Mouse (Mus musculus): ENCODE results near the gene Chrna9. TPM values are rescaled to one million over a fixed set of nuclear protein-coding genes. Genes with fewer than 3 reads are reported as not detected.

Chrna9 gene
- polyA plus RNA-seq, 2 experiments: not detected

DNA sequence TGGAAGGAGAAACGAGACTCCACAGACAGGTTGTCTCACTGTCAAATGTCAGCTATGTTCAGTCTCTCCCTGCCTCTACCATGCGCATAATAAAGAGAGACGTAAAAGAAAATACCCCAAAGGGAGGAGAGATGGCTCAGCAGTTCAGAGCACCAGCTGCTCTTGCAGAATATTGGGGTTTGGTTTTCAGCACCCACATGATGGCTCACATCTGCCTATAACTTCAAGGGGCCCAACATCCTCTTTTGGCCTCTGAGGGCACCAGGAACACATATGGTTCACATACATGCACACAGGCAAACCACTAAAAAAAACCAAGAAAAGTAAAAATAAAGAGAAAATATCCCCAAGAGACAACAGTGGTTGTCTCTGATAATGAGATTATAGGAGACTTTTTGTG is 15.1 kb downstream of the Chrna9 start:
- TF ChIP-seq CTCF (IDR thresholded peaks at IDR 0.05; ENCODE audit: low read depth) (no peak), EP300 (IDR thresholded peaks at IDR 0.05; ENCODE audit: low read depth) (no peak)

DNA sequence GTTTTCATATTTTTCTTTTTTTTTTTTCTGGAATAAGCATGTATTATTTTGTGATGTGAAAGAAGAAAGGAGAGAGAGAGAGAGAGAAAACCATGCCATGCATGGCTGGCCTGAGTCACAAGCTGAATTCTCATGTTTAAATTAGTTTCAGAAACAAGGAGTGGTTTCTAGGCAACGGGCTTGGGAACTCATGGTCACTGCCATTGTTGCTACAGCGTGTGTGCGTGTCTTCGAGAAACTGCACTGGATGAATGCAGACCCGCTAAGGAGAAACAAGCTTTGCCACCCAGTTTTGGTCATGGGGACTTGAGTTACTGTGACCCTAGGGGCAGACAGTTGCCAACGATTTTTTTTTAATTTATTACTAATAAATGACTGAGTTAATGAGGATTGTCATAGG is 15.5 kb downstream of the Chrna9 start:
- ATAC-seq (ENCODE audit: insufficient read depth) (no peak), DNase-seq (ENCODE audit: low read depth in 3 of 3, low spot score in 3 of 3) (no peak)
- peaks cover 0 to under 1% of the 10 kb centered on the region in 2 experiments; a peak in 2 of 4 replicates for H3K4me1 ChIP-seq (replicated peaks; ENCODE audit: control insufficient read depth in 2 of 2, insufficient read depth in 2 of 2, low read length in 1 of 2)
- H3K4me2 ChIP-seq (ENCODE audit: low read depth): no peak overlapping the region
- no peak overlapping the region for H3K4me3 ChIP-seq (ENCODE audit: insufficient read depth in 1 of 2, low read depth in 2 of 2, low read length in 2 of 2)
- no peak overlapping the region for H3K27ac ChIP-seq
- TF ChIP-seq CTCF (IDR thresholded peaks at IDR 0.05; ENCODE audit: low read depth) (no peak), EP300 (IDR thresholded peaks at IDR 0.05; ENCODE audit: low read depth) (no peak)
- H3K27me3 ChIP-seq (ENCODE audit: control insufficient read depth, insufficient read depth, low read length): no peaks in the 10 kb centered on the region
- H3K9me3 ChIP-seq (ENCODE audit: control insufficient read depth, low read length): no peaks in the 10 kb centered on the region
- 71% methylated on average over 6 of the region's 6 CpGs for WGBS (ENCODE audit: insufficient replicate concordance)
- H3K9ac ChIP-seq (replicated peaks): no peak overlapping the region
- no peaks in the 10 kb centered on the region for H3K36me3 ChIP-seq (replicated peaks; ENCODE audit: control insufficient read depth, insufficient read depth, low read depth)

More for the DNA sequence above, 15.1 kb downstream of the Chrna9 start:
- Histone ChIP-seq H3K4me2 (ENCODE audit: low read depth) (no peak overlapping the region), H3K4me1 (replicated peaks; ENCODE audit: control insufficient read depth in 2 of 2, insufficient read depth in 2 of 2, low read length in 1 of 2) (no peaks in the 10 kb centered on the region), H3K36me3 (replicated peaks; ENCODE audit: control insufficient read depth, insufficient read depth, low read depth) (no peaks in the 10 kb centered on the region), H3K4me3 (ENCODE audit: insufficient read depth in 1 of 2, low read depth in 2 of 2, low read length in 2 of 2) (no peak overlapping the region), H3K9ac (replicated peaks) (no peak overlapping the region), H3K9me3 (ENCODE audit: control insufficient read depth, low read length) (no peaks in the 10 kb centered on the region), H3K27ac (no peak overlapping the region), H3K27me3 (ENCODE audit: control insufficient read depth, insufficient read depth, low read length) (no peaks in the 10 kb centered on the region)
- no peak for DNase-seq (ENCODE audit: low read depth in 3 of 3, low spot score in 3 of 3)
- WGBS (ENCODE audit: insufficient replicate concordance): 73% methylated on average over 3 of the region's 3 CpGs
- ATAC-seq (ENCODE audit: insufficient read depth): no peak

DNA sequence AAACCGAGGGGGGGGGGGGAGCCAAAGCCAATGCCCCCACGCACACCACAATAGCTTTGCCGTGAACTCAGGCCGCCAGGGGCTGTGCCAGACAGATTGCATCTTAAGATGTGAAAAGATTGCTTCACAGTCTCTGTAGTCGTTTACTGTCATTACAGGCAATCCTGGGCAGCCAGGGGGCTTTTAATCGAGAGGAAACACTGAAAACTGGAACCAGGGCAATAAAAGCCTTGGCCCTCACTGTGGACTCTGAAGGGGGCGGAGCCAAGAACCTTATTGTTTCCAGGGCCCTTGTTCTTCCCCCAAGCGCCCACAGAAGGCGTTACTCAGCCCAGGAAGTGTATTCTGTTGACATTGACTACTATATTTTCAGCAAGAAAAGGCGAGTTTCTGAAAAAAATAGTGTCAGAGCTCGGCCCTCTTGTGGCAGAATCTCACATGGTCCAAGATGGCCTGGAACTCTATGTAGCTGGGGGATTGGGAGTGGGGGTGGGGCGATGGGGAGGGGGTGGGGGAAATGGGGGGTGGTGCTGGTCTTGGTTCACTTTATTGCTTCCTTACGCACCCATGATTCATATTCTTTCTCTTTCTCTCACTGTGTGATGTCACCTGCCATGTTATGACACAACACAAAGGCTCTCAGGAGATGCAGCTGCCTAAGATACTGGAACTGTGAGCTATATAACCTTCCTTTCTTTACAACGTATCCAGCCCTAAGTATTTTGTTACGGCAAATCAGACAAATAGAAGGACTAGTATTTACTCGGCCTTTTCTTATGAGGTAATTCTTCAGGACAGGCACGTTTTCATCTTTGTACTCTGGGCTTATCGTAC is 16.2 kb downstream of the Chrna9 start:
- H3K4me1 ChIP-seq (replicated peaks; ENCODE audit: control insufficient read depth in 2 of 2, insufficient read depth in 2 of 2, low read length in 1 of 2): peaks cover 0 to 5% of the 10 kb centered on the region in 2 experiments; a peak in 2 of 4 replicates
- no peak for DNase-seq (ENCODE audit: low read depth in 3 of 3, low spot score in 3 of 3)
- H3K36me3 ChIP-seq (replicated peaks; ENCODE audit: control insufficient read depth, insufficient read depth, low read depth): no peaks in the 10 kb centered on the region
- ATAC-seq (ENCODE audit: insufficient read depth): no peak
- TF ChIP-seq EP300 (IDR thresholded peaks at IDR 0.05; ENCODE audit: low read depth) (no peak), CTCF (IDR thresholded peaks at IDR 0.05; ENCODE audit: low read depth) (no peak)
- H3K27ac ChIP-seq: no peak overlapping the region
- no peak overlapping the region for H3K4me2 ChIP-seq (ENCODE audit: low read depth)
- H3K9me3 ChIP-seq (ENCODE audit: control insufficient read depth, low read length): no peaks in the 10 kb centered on the region
- whole genome bisulfite sequencing (ENCODE audit: insufficient replicate concordance): 49% methylated on average over 18 of the region's 18 CpGs
- H3K4me3 ChIP-seq (ENCODE audit: insufficient read depth in 1 of 2, low read depth in 2 of 2, low read length in 2 of 2): no peak overlapping the region
- H3K9ac ChIP-seq (replicated peaks): no peak overlapping the region
- H3K27me3 ChIP-seq (ENCODE audit: control insufficient read depth, insufficient read depth, low read length): no peaks in the 10 kb centered on the region

DNA sequence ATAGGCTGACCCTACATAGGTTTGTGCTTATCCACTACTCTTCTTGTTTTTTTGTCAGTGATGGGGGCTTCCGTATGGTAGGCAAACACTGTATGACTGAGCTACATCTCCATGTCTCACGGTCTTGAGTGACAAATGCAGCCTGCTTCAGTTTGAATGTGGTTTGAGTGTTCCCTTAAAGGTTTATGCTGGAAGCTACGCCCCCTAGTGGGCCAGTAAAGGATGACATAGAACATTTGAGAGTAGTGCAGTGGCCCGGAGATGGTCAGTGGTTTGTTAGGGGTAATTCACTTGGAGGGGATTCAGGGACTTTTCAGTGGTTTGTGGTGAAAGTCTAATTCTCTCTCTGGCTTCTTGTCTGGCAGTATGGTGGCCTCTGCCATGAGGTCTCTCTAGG is 16.8 kb downstream of the Chrna9 start:
- 33% methylated on average over 4 of the region's 4 CpGs for WGBS (ENCODE audit: insufficient replicate concordance)
- H3K36me3 ChIP-seq (replicated peaks; ENCODE audit: control insufficient read depth, insufficient read depth, low read depth): no peaks in the 10 kb centered on the region
- H3K27me3 ChIP-seq (ENCODE audit: control insufficient read depth, insufficient read depth, low read length): no peaks in the 10 kb centered on the region
- no peak overlapping the region for H3K4me2 ChIP-seq (ENCODE audit: low read depth)
- peaks cover 0 to 5% of the 10 kb centered on the region in 2 experiments; a peak in 2 of 4 replicates for H3K4me1 ChIP-seq (replicated peaks; ENCODE audit: control insufficient read depth in 2 of 2, insufficient read depth in 2 of 2, low read length in 1 of 2)
- no peak overlapping the region for H3K27ac ChIP-seq
- DNase-seq (ENCODE audit: low read depth in 3 of 3, low spot score in 3 of 3) (no peak), ATAC-seq (ENCODE audit: insufficient read depth) (no peak)
- H3K9me3 ChIP-seq (ENCODE audit: control insufficient read depth, low read length): no peaks in the 10 kb centered on the region
- H3K9ac ChIP-seq (replicated peaks): no peak overlapping the region
- H3K4me3 ChIP-seq (ENCODE audit: insufficient read depth in 1 of 2, low read depth in 2 of 2, low read length in 2 of 2): no peak overlapping the region
- TF ChIP-seq CTCF (IDR thresholded peaks at IDR 0.05; ENCODE audit: low read depth): peak; percentile 69
- no peak for TF ChIP-seq EP300 (IDR thresholded peaks at IDR 0.05; ENCODE audit: low read depth)
